26 mouse cellular contexts compared by ENCODE assay signal in genomic region chr1:156801276-156801675, GRCm38 (mm10). TPM values are rescaled to one million over a fixed set of nuclear protein-coding genes. Genes with fewer than 3 reads are reported as not detected.
DNase-seq lines count a peak whose midpoint lies in the region; ATAC-seq lines count a peak whose summit lies in the region.
"Had no signal": no experiment of that assay in that cellular context is flagged by ENCODE, and none has a peak within 500 bp of the region (broad histone marks: within the 10 kb centered on the region; RNA-seq: fewer than 3 reads in every experiment).

No protein-coding gene starts in this region.

- H3K4me3 ChIP-seq in embryonic facial prominence, embryonic 14.5 days (ENCODE audit: low read depth, low read length) = no peak overlapping the region
- H3K4me3 ChIP-seq: embryonic facial prominence, embryonic 15.5 days; hindbrain, embryonic 10.5 days; layer of hippocampus, adult 2 months; limb, embryonic 13.5 days; liver, embryonic 13.5 days; midbrain, embryonic 12.5 days had no signal

- H3K36me3 ChIP-seq in embryonic facial prominence, embryonic 14.5 days (ENCODE audit: control insufficient read depth, insufficient read depth, low read length) = 0 out of 2 replicates have a peak, but pooled peaks cover 5% of the 10 kb centered on the region
- H3K36me3 ChIP-seq: embryonic facial prominence, embryonic 15.5 days; limb, embryonic 13.5 days; liver, embryonic 13.5 days; midbrain, embryonic 12.5 days had no signal

- DNase-seq in adrenal gland, adult 2 months = peak; percentile 32
- no peak for DNase-seq in adrenal gland, postnatal 25 days
- DNase-seq in heart, adult 11 months = peak; percentile 29
- no peak for DNase-seq in heart, postnatal 36 days
- peak; percentile 71 for DNase-seq in 3T3-L1 (ENCODE audit: low read depth, low spot score)
- DNase-seq in embryonic facial prominence, embryonic 14.5 days (ENCODE audit: low spot score) = peak; percentile 71
- no peak for DNase-seq in gastrocnemius, adult 18-20 months (ENCODE audit: low spot score)
- DNase-seq: adrenal gland, postnatal 36 days; cerebellum, adult 8-10 months; kidney, postnatal 25 days; liver, embryonic 13.5 days; lung, adult 2 months; lung, postnatal 14 days; right cerebral cortex, postnatal 25 days; thymus, adult 18-20 months; thymus, postnatal 36 days had no signal

- no peak overlapping the region for H3K4me2 ChIP-seq in embryonic facial prominence, embryonic 14.5 days (ENCODE audit: low read depth, low read length)
- H3K4me2 ChIP-seq: embryonic facial prominence, embryonic 15.5 days; heart, embryonic 11.5 days; limb, embryonic 13.5 days; liver, embryonic 13.5 days; midbrain, embryonic 12.5 days had no signal

- intact Hi-C loops in heart, postnatal 36 days (cut with DNase I) = no loop called here

- H3K9ac ChIP-seq in embryonic facial prominence, embryonic 14.5 days (ENCODE audit: low read depth, low read length) = no peak overlapping the region
- H3K9ac ChIP-seq: embryonic facial prominence, embryonic 15.5 days; limb, embryonic 13.5 days; liver, embryonic 13.5 days; midbrain, embryonic 12.5 days had no signal

- 0 out of 2 replicates have a peak overlapping the region, but pooled peaks have one; percentile 1 for H3K27ac ChIP-seq in embryonic facial prominence, embryonic 14.5 days (replicated peaks; ENCODE audit: low read depth, low read length)
- H3K27ac ChIP-seq: embryonic facial prominence, embryonic 15.5 days; hindbrain, embryonic 10.5 days; hindbrain, postnatal 0 days; layer of hippocampus, adult 2 months; limb, embryonic 13.5 days; liver, embryonic 13.5 days; midbrain, embryonic 12.5 days had no signal

- WGBS in embryonic facial prominence, embryonic 14.5 days = 36% methylated on average over 6 of the region's 6 CpGs

- H3K27me3 ChIP-seq in embryonic facial prominence, embryonic 14.5 days (replicated peaks; ENCODE audit: control insufficient read depth, insufficient read depth, low read length) = no peaks in the 10 kb centered on the region
- H3K27me3 ChIP-seq: embryonic facial prominence, embryonic 15.5 days; limb, embryonic 13.5 days; liver, embryonic 13.5 days; midbrain, embryonic 12.5 days had no signal

- ATAC-seq in embryonic facial prominence, embryonic 14.5 days (ENCODE audit: low read depth) = no peak
- ATAC-seq: hindbrain, postnatal 0 days had no signal

- H3K9me3 ChIP-seq in embryonic facial prominence, embryonic 14.5 days (ENCODE audit: control insufficient read depth, low read length) = no peaks in the 10 kb centered on the region
- H3K9me3 ChIP-seq: embryonic facial prominence, embryonic 15.5 days; hindbrain, embryonic 10.5 days; limb, embryonic 13.5 days; liver, embryonic 13.5 days; midbrain, embryonic 12.5 days had no signal

- H3K4me1 ChIP-seq in embryonic facial prominence, embryonic 14.5 days (ENCODE audit: control insufficient read depth, insufficient read depth, low read length) = peaks cover 10% of the 10 kb centered on the region
- H3K4me1 ChIP-seq: liver, embryonic 13.5 days; midbrain, embryonic 12.5 days had no signal

RNA-seq across cellular contexts. Expression of gene Angptl1, which starts 37.1 kb away (rescaled TPM):
- total RNA-seq in adrenal gland, adult 2 months (2021) = 1 to 10 TPM; 4.7 to 6.1 TPM
- polyA plus RNA-seq in adrenal gland, adult 2 months (2012; rRNA removed) = 1.2 and 3.0 TPM in 2 replicates
- 5.9 and 9.3 TPM in 2 replicates for total RNA-seq in adrenal gland, postnatal 25 days (2021)
- 1 to 10 TPM; 2.3 to 2.5 TPM for total RNA-seq in heart, postnatal 36 days (2021)
- polyA plus RNA-seq in embryonic facial prominence, embryonic 14.5 days (2014; fragmentation: Nextera tagmentation; extraction: Ambion mirVana) = 72.0 TPM in 2 replicates
- total RNA-seq in gastrocnemius, adult 18-20 months (2021) = 1 to 10 TPM; 5.4 to 6.3 TPM
- total RNA-seq: granulocyte monocyte progenitor cell, adult 5-6 weeks; megakaryocyte progenitor cell, adult 5-6 weeks; monocyte, adult 5-6 weeks had no signal

Comparison
In these comparisons a context has a peak if more than half of its experiments do, and no peak if none do; other contexts are left out.
1. DNase-seq: peak in adrenal gland, adult 2 months (single experiment), heart, adult 11 months (single experiment), 3T3-L1 (single experiment) and embryonic facial prominence, embryonic 14.5 days (single experiment); none in adrenal gland, postnatal 25 days (single experiment), heart, postnatal 36 days (0 of 2) and gastrocnemius, adult 18-20 months (single experiment).